Mouse (Mus musculus) hindbrain, embryonic 15.5 days (tissue): ENCODE results near the gene Stag2. TPM values are rescaled to one million over a fixed set of nuclear protein-coding genes. Genes with fewer than 3 reads are reported as not detected.

Experiments
- ATAC-seq: fragments of 200-750 bp; cut with Nextera tagmentation; 2 replicates; pipeline ENCODE4 v1.8.0; 2017; ENCODE audit warnings: low read depth, moderate number of reproducible peaks, moderate TSS enrichment; ENCODE audit not compliant: low FRiP score
- H3K27ac ChIP-seq: fragments of 300-500 bp; sonication (generic); replicated peaks from 2 replicates; pipeline ENCODE4 v1.5.1; 2015; ENCODE audit warnings: mild to moderate bottlenecking, inconsistent platforms
- H3K27me3 ChIP-seq: fragments of 300-500 bp; sonication (generic); 2 replicates; pipeline ENCODE4 v1.6.1; 2015; ENCODE audit warnings: control low read depth, inconsistent platforms
- H3K36me3 ChIP-seq: fragments of 300-500 bp; sonication (generic); 2 replicates; pipeline ENCODE4 v1.6.1; 2015; ENCODE audit warnings: control low read depth, inconsistent platforms
- H3K4me1 ChIP-seq: fragments of 300-500 bp; sonication (generic); replicated peaks from 2 replicates; pipeline ENCODE4 v1.6.1; 2015; ENCODE audit warnings: control low read depth, inconsistent platforms
- H3K4me2 ChIP-seq: fragments of 300-500 bp; sonication (generic); 2 replicates; pipeline ENCODE4 v1.6.1; 2015; ENCODE audit warnings: moderate library complexity, mild to moderate bottlenecking, inconsistent platforms
- H3K4me3 ChIP-seq: fragments of 300-500 bp; sonication (generic); 2 replicates; pipeline ENCODE4 v1.5.1; 2015; ENCODE audit warnings: mild to moderate bottlenecking, inconsistent platforms
- H3K9ac ChIP-seq: fragments of 300-500 bp; sonication (generic); 2 replicates; pipeline ENCODE4 v1.6.1; 2015; ENCODE audit warnings: inconsistent platforms
- H3K9me3 ChIP-seq: fragments of 300-500 bp; sonication (generic); 2 replicates; pipeline ENCODE4 v1.6.1; 2016; ENCODE audit warnings: control low read depth, inconsistent platforms
- WGBS: fragments of 180-500 bp; shearing (Covaris S2); methylation state at CpG from one replicate; pipeline ENCODE4 v1.1.7; 2015; 5-methylcytosine and 5-hydroxymethylcytosine counted together
- polyA plus RNA-seq: library from polyadenylated mRNA; unstranded; fragments of >200 nt; fragmentation: Nextera tagmentation; extraction: Ambion mirVana; gene quantifications from 2 replicates; pipeline ENCODE4 v1.2.1, GENCODE M21; 2015

Gene Stag2
- polyA plus RNA-seq, 1 experiment from 2014 or later = 17.6 TPM

DNA sequence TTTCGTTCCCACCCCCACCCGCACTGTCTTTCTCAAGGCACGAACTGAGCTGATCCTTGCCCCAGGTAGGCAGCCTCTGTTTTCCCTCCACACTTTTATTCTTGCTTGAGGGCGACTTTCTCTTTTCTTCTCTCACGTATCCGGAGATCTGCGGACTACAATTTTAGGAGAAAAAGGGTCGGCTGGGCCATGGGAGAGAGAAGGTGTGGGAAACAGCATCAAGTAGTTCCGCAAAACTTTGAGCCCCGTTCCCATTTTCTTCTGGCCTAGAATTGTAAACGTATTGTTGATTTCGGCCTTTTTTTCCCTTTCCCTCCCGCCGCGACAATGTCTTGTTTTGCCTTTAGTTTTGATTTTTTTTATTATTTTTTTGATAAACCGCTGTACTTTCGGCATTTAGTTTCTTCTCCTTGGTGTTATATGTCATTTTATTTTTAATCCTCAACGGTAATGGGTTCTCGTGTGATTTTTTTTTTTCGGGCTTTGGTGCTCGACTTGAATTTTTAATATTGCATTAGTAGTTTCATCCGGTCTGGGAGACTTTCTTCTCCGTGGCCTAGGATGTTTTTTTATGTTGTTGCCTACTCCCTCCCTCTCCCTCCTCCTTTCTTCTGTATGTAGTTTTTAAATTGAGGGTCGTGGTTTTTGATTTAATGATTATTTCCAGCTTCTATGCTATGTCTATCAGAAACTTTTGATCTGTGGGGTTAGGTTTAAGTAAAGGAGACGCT is 2.1 kb downstream of the Stag2 start:
- Histone ChIP-seq H3K9ac (peak overlapping the region; percentile 53), H3K36me3 (no peaks in the 10 kb centered on the region), H3K27ac (peak overlapping the region; percentile 90), H3K27me3 (no peaks in the 10 kb centered on the region), H3K4me2 (peak overlapping the region; percentile 55), H3K4me3 (peak overlapping the region; percentile 63), H3K4me1 (peaks cover 6% of the 10 kb centered on the region), H3K9me3 (no peaks in the 10 kb centered on the region)
- no peak for ATAC-seq
- whole genome bisulfite sequencing = 16% methylated on average over 25 of the region's 25 CpGs

- H3K4me1 ChIP-seq = peaks cover 6% of the 10 kb centered on the region
- H3K36me3 ChIP-seq = no peaks in the 10 kb centered on the region
- peak overlapping the region; percentile 55 for H3K4me2 ChIP-seq
- no peaks in the 10 kb centered on the region for H3K27me3 ChIP-seq
- peak overlapping the region; percentile 90 for H3K27ac ChIP-seq
- no peaks in the 10 kb centered on the region for H3K9me3 ChIP-seq
- peak overlapping the region; percentile 53 for H3K9ac ChIP-seq
- peak; percentile 61 for ATAC-seq
- 9% methylated on average over 17 of the region's 17 CpGs for WGBS
- H3K4me3 ChIP-seq = peak overlapping the region; percentile 63
Measured at GRCm38 (mm10) chrX:42151903-42152369, 2.8 kb downstream of the Stag2 start.

DNA sequence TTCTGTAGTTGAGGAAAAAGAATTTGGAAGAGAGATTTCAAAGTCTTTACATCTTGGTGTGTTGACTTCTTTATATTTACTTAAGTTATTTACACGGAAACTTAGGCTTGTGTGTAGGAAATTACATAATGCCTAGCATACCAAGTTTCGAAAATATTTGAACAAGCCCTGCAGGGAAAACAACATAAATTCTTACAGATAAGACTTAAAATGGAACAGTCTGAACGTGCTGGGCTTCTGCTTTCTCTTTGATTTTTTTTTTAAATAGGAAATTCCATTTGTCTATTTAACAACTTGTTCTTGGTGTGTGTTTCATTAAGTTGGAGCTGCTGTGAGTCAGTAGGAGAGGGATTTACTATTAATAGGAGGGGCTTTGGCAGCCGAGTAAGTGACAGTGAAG is 3.9 kb downstream of the Stag2 start:
- Histone ChIP-seq H3K27ac (no peak overlapping the region), H3K4me1 (peaks cover 6% of the 10 kb centered on the region), H3K9me3 (no peaks in the 10 kb centered on the region), H3K4me2 (peak overlapping the region; percentile 55), H3K9ac (no peak overlapping the region), H3K36me3 (no peaks in the 10 kb centered on the region), H3K4me3 (peak overlapping the region; percentile 63; the same call in 1 of the 2 replicates), H3K27me3 (no peaks in the 10 kb centered on the region)
- WGBS = 33% methylated on average over 4 of the region's 4 CpGs
- ATAC-seq = no peak

DNA sequence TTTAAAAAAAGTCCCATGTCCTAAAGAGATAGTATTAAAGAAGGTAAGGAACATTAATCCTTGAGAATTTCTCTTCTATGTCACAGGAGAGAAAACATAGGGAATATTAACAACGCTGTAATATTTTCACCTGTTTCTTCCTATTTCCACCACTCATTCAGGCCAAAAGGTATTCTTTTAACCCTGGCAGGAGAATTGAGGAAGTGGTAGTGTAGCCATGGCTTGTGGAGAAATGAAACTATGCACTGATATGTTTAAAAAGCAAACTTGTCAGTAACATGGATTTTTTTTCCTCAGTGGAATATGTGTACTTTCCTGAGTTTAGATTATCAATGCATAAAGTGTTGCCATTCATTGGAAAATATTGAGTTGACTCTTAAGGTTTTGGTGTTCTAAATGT is 16.3 kb downstream of the Stag2 start:
- no peaks in the 10 kb centered on the region for H3K9me3 ChIP-seq
- ATAC-seq = no peak
- no peak overlapping the region for H3K4me2 ChIP-seq
- H3K9ac ChIP-seq = no peak overlapping the region
- no peak overlapping the region for H3K27ac ChIP-seq
- WGBS = 90% methylated on average over 1 of the region's 1 CpGs
- no peak overlapping the region for H3K4me3 ChIP-seq
- H3K4me1 ChIP-seq = no peaks in the 10 kb centered on the region
- no peaks in the 10 kb centered on the region for H3K36me3 ChIP-seq
- H3K27me3 ChIP-seq = no peaks in the 10 kb centered on the region

DNA sequence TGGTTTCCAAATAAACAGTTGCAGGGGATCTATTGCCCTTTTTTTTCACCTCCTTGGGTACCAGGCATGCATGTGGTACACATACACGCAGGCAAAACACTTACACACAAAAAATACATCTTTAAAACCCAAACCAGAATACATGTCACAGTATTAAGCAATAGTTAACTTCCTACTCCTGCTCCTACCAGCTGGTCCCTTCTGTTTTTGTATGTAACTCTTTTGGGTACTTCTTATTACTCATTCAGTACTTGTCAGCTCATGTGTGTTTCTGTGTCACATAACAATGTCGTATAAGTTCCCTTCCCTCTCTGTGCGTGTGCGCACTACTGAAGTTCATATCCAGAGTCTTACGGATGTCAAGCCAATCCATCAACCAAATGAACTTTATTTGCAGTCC is 21.7 kb downstream of the Stag2 start:
- Histone ChIP-seq H3K27me3 (no peaks in the 10 kb centered on the region), H3K27ac (no peak overlapping the region)
- ATAC-seq = no peak

DNA sequence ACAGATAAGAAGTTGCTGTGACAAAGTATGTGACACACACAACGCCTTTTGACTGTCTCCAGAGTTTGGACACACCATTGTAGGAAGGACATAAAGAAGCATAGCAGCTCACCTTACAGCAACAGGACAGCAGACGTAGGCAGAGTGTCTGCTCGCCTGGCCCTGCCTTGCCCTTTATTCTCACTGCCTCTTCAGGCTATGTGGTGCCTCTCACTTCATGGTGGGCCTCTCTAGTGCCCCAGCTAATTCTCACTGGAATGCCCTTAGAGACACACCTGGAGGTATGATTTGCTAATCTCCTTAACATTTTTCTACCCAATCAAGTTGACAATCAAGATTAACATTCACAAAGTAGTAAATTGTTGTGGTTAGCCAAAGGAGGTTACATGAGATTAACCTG is 38.5 kb downstream of the Stag2 start:
- Histone ChIP-seq H3K9me3 (no peaks in the 10 kb centered on the region), H3K27me3 (no peaks in the 10 kb centered on the region), H3K27ac (no peak overlapping the region), H3K4me2 (no peak overlapping the region), H3K4me1 (no peaks in the 10 kb centered on the region), H3K9ac (no peak overlapping the region), H3K4me3 (no peak overlapping the region), H3K36me3 (no peaks in the 10 kb centered on the region)
- 76% methylated on average over 3 of the region's 3 CpGs for WGBS
- no peak for ATAC-seq

More for the DNA sequence above, 21.7 kb downstream of the Stag2 start:
- Histone ChIP-seq H3K4me3 (no peak overlapping the region), H3K9ac (no peak overlapping the region), H3K36me3 (no peaks in the 10 kb centered on the region), H3K9me3 (no peaks in the 10 kb centered on the region), H3K4me2 (no peak overlapping the region), H3K4me1 (no peaks in the 10 kb centered on the region)
- 92% methylated on average over 5 of the region's 5 CpGs for WGBS

- no peak overlapping the region for H3K4me2 ChIP-seq
- no peaks in the 10 kb centered on the region for H3K27me3 ChIP-seq
- H3K36me3 ChIP-seq = no peaks in the 10 kb centered on the region
- no peaks in the 10 kb centered on the region for H3K9me3 ChIP-seq
- 85% methylated on average over 2 of the region's 2 CpGs for WGBS
- no peaks in the 10 kb centered on the region for H3K4me1 ChIP-seq
- H3K27ac ChIP-seq = no peak overlapping the region
- no peak for ATAC-seq
- H3K9ac ChIP-seq = no peak overlapping the region
- H3K4me3 ChIP-seq = no peak overlapping the region
Measured at GRCm38 (mm10) chrX:42188825-42189426, 39.8 kb downstream of the Stag2 start.

DNA sequence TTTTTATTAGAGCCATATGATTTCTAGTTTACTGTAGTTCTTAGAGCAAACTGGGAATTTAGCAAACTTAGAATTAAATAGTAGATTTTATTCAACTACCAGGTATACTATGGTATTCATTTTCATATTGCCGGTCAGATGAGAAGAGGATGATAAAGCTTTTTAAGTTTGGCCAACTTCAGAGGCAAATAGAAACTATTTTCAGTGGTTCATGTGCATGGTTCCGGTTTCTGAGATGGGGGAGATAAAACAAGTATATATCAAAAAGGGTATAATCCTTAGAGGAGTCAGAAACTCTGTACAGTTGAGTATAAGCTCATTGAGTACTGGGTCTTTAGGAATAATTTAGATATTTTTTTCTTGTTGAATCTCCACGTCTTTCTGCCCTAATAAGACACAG is 45.5 kb downstream of the Stag2 start:
- ATAC-seq = no peak
- Histone ChIP-seq H3K27ac (no peak overlapping the region), H3K27me3 (no peaks in the 10 kb centered on the region), H3K36me3 (no peaks in the 10 kb centered on the region), H3K4me3 (no peak overlapping the region), H3K9me3 (no peaks in the 10 kb centered on the region), H3K4me2 (no peak overlapping the region), H3K9ac (no peak overlapping the region), H3K4me1 (no peaks in the 10 kb centered on the region)
- 85% methylated on average over 3 of the region's 3 CpGs for WGBS

GRCm38 (mm10) chrX:42202482-42202881 is 53.4 kb downstream of the Stag2 start:
- Histone ChIP-seq H3K4me3 (no peak overlapping the region), H3K9me3 (no peaks in the 10 kb centered on the region), H3K4me1 (no peaks in the 10 kb centered on the region), H3K9ac (no peak overlapping the region), H3K27me3 (no peaks in the 10 kb centered on the region), H3K27ac (no peak overlapping the region), H3K36me3 (no peaks in the 10 kb centered on the region), H3K4me2 (no peak overlapping the region)
- no peak for ATAC-seq
- WGBS = 90% methylated on average over 4 of the region's 4 CpGs

DNA sequence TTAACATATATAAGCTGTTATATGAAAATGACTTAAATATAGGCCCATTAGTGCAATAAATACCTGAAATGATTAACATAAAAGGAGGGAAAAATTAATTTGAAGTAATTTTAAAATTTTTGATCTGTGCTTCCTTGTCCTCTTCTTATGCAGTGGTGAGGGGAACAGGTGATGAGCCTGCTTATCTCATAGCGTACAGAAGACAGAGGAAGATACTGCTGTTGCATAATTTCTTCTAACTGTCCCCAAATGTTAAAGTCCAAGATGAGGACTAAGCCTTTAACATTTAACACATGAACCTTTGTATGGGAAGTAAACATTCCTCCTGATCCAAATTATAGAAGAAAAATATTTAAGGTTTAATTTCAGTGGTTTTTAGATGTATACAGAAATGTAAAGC is 66.6 kb downstream of the Stag2 start:
- Histone ChIP-seq H3K9ac (no peak overlapping the region), H3K4me3 (no peak overlapping the region), H3K4me1 (no peaks in the 10 kb centered on the region), H3K27me3 (no peaks in the 10 kb centered on the region), H3K4me2 (no peak overlapping the region), H3K36me3 (no peaks in the 10 kb centered on the region), H3K27ac (no peak overlapping the region), H3K9me3 (no peaks in the 10 kb centered on the region)
- 97% methylated on average over 1 of the region's 1 CpGs for WGBS
- no peak for ATAC-seq

DNA sequence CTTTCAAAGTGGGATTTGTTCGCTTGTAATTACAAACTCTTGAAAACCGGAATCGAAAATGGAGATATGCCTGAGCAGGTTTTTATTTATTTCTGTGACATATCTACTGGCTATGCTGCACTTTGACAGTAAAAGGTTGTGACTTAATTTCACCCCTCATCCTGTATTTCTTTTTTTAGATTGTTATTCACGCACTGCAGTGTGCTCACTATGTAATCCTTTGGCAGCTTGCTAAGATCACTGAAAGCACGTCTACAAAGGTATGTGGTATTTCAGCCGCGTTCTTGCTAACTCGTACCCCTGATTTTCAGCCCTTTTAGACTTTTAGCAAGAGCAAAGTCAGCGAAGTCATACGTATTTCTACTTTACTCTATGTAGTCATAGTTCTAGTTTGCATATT is 101.2 kb downstream of the Stag2 start:
- no peak for ATAC-seq
- no peak overlapping the region for H3K4me3 ChIP-seq
- no peak overlapping the region for H3K27ac ChIP-seq
- no peaks in the 10 kb centered on the region for H3K36me3 ChIP-seq
- no peak overlapping the region for H3K4me2 ChIP-seq
- no peaks in the 10 kb centered on the region for H3K27me3 ChIP-seq
- no peak overlapping the region for H3K9ac ChIP-seq
- H3K9me3 ChIP-seq = no peaks in the 10 kb centered on the region
- no peaks in the 10 kb centered on the region for H3K4me1 ChIP-seq
- WGBS = 93% methylated on average over 10 of the region's 10 CpGs

- no peak overlapping the region for H3K4me2 ChIP-seq
- no peaks in the 10 kb centered on the region for H3K9me3 ChIP-seq
- no peaks in the 10 kb centered on the region for H3K27me3 ChIP-seq
- ATAC-seq = no peak
- H3K36me3 ChIP-seq = no peaks in the 10 kb centered on the region
- H3K27ac ChIP-seq = no peak overlapping the region
- H3K4me1 ChIP-seq = no peaks in the 10 kb centered on the region
- H3K9ac ChIP-seq = no peak overlapping the region
- no peak overlapping the region for H3K4me3 ChIP-seq
Measured at GRCm38 (mm10) chrX:42272713-42273112, 123.6 kb downstream of the Stag2 start.
